Mouse (Mus musculus): Measurements from ENCODE around the gene Eif4e. TPM values are rescaled to one million over a fixed set of nuclear protein-coding genes. Genes with fewer than 3 reads are reported as not detected.

The Eif4e gene
- polyA plus RNA-seq, 1 experiment from 2014 or later = 134 TPM

DNA sequence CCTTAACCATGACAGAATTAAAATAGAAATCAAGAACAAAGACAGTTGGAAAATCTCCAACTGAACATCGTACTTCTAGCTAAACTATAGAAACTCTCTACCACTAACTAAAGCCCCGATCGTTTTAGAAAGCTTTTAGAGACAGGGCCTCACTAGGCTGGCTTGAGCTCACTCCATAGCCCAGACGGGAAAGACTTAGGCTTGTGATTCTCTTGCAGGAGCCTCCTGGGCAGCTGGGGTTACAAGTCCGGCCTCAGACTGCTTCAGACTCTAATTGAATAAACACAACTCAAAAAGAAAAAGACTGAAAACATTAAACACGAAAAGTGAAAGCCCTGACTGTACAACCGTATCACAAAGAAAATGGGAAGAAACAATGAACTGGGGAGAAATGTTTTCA is 60.2 kb downstream of the Eif4e start:
- Histone ChIP-seq H3K4me1 (replicated peaks; ENCODE audit: control insufficient read depth, insufficient read depth, low read length) (no peaks in the 10 kb centered on the region), H3K9ac (ENCODE audit: low read depth, low read length) (no peak overlapping the region), H3K4me3 (ENCODE audit: low read depth, low read length) (no peak overlapping the region), H3K27ac (ENCODE audit: low read depth, low read length) (no peak overlapping the region), H3K27me3 (replicated peaks; ENCODE audit: control insufficient read depth, insufficient read depth, low read length) (no peaks in the 10 kb centered on the region), H3K36me3 (ENCODE audit: control insufficient read depth, insufficient read depth) (no peaks in the 10 kb centered on the region), H3K9me3 (ENCODE audit: control insufficient read depth) (no peaks in the 10 kb centered on the region; the same call in 1 of the 2 replicates), H3K4me2 (replicated peaks; ENCODE audit: low read depth) (no peak overlapping the region)
- no peak for ATAC-seq
- no peak for TF ChIP-seq CTCF (IDR thresholded peaks at IDR 0.05; ENCODE audit: low read depth)
- 57% methylated on average over 7 of the region's 7 CpGs for WGBS

DNA sequence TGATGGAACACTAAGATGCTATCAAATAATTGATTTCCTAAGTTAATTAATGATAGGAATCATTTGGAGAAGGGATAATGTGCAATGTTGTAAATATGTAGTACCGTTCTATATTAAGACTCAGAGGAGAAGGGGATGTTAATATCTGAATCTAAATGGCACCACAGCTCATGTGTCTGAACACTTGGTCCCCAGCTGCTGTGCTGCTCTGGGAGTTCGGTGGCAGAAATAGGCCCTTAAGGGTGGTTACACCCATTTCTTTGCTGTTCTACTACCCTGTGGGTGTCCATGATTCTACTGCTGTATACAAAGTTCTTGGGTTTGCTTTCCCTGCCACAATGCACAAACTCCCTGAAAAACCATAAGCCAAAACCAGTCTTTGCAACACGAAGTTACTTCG is 61.2 kb downstream of the Eif4e start:
- Histone ChIP-seq H3K4me1 (replicated peaks; ENCODE audit: control insufficient read depth, insufficient read depth, low read length) (no peaks in the 10 kb centered on the region), H3K4me3 (ENCODE audit: low read depth, low read length) (no peak overlapping the region), H3K9ac (ENCODE audit: low read depth, low read length) (no peak overlapping the region), H3K4me2 (replicated peaks; ENCODE audit: low read depth) (no peak overlapping the region), H3K27me3 (replicated peaks; ENCODE audit: control insufficient read depth, insufficient read depth, low read length) (no peaks in the 10 kb centered on the region), H3K36me3 (ENCODE audit: control insufficient read depth, insufficient read depth) (no peaks in the 10 kb centered on the region), H3K9me3 (ENCODE audit: control insufficient read depth) (no peaks in the 10 kb centered on the region; the same call in 1 of the 2 replicates), H3K27ac (ENCODE audit: low read depth, low read length) (no peak overlapping the region)
- 82% methylated on average over 4 of the region's 4 CpGs for WGBS
- no peak for TF ChIP-seq CTCF (IDR thresholded peaks at IDR 0.05; ENCODE audit: low read depth)
- no peak for ATAC-seq

DNA sequence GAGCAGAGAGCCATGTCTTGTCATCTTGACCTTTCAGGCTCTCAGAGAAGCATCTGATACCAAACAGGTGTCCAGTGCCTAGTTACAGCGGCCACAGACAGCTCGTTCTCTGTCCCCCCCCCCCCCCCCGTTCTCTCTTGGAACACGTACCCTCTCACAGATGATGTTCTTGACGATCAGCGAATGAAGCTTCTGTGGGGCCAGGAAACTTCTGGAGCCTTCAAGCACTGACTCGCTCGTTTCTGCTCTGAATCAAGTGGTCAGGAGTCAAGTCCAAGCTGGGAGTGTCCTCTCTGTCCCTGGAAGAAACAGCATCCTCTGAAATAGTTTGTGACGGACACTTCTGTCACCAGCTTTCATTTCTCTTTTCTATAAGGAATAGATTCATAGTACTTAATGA is 62.0 kb downstream of the Eif4e start:
- Histone ChIP-seq H3K36me3 (ENCODE audit: control insufficient read depth, insufficient read depth) (no peaks in the 10 kb centered on the region), H3K4me3 (ENCODE audit: low read depth, low read length) (no peak overlapping the region), H3K9ac (ENCODE audit: low read depth, low read length) (no peak overlapping the region), H3K27ac (ENCODE audit: low read depth, low read length) (no peak overlapping the region), H3K4me2 (replicated peaks; ENCODE audit: low read depth) (no peak overlapping the region), H3K4me1 (replicated peaks; ENCODE audit: control insufficient read depth, insufficient read depth, low read length) (no peaks in the 10 kb centered on the region), H3K9me3 (ENCODE audit: control insufficient read depth) (no peaks in the 10 kb centered on the region; the same call in 1 of the 2 replicates), H3K27me3 (replicated peaks; ENCODE audit: control insufficient read depth, insufficient read depth, low read length) (no peaks in the 10 kb centered on the region)
- no peak for TF ChIP-seq CTCF (IDR thresholded peaks at IDR 0.05; ENCODE audit: low read depth)
- ATAC-seq = no peak
- WGBS = 81% methylated on average over 9 of the region's 9 CpGs

DNA sequence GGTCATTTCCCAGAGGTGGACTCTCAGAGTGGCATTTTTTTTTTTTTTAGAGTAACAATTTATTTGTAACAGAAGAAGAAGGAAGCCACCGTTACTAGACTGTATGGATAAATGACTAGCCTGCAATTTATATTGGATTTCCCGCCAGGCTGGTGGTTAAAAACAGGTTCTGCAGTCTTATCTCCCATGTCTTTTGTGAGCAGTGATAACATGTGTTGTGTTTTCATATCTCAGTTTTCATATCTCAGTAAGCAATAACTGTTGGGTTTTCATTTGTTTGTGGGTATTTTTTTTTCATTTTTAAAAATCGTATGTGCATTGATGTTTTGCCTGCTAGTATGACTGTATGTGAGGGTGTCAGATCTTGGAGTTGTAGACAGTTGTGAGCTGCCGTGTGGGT is 65.0 kb downstream of the Eif4e start:
- Histone ChIP-seq H3K4me1 (replicated peaks; ENCODE audit: control insufficient read depth, insufficient read depth, low read length) (no peaks in the 10 kb centered on the region), H3K9ac (ENCODE audit: low read depth, low read length) (no peak overlapping the region), H3K27me3 (replicated peaks; ENCODE audit: control insufficient read depth, insufficient read depth, low read length) (no peaks in the 10 kb centered on the region), H3K4me2 (replicated peaks; ENCODE audit: low read depth) (no peak overlapping the region), H3K9me3 (ENCODE audit: control insufficient read depth) (no peaks in the 10 kb centered on the region), H3K27ac (ENCODE audit: low read depth, low read length) (no peak overlapping the region), H3K36me3 (ENCODE audit: control insufficient read depth, insufficient read depth) (no peaks in the 10 kb centered on the region), H3K4me3 (ENCODE audit: low read depth, low read length) (no peak overlapping the region)
- TF ChIP-seq CTCF (IDR thresholded peaks at IDR 0.05; ENCODE audit: low read depth) = no peak
- ATAC-seq = no peak
- WGBS = 88% methylated on average over 4 of the region's 4 CpGs

GRCm38 (mm10) chr3:138591806-138592365 is 65.9 kb downstream of the Eif4e start:
- Histone ChIP-seq H3K4me1 (replicated peaks; ENCODE audit: control insufficient read depth, insufficient read depth, low read length) (no peaks in the 10 kb centered on the region), H3K27ac (ENCODE audit: low read depth, low read length) (no peak overlapping the region), H3K36me3 (ENCODE audit: control insufficient read depth, insufficient read depth) (no peaks in the 10 kb centered on the region), H3K4me2 (replicated peaks; ENCODE audit: low read depth) (no peak overlapping the region), H3K4me3 (ENCODE audit: low read depth, low read length) (no peak overlapping the region), H3K27me3 (replicated peaks; ENCODE audit: control insufficient read depth, insufficient read depth, low read length) (no peaks in the 10 kb centered on the region), H3K9ac (ENCODE audit: low read depth, low read length) (no peak overlapping the region), H3K9me3 (ENCODE audit: control insufficient read depth) (no peaks in the 10 kb centered on the region)
- no peak for TF ChIP-seq CTCF (IDR thresholded peaks at IDR 0.05; ENCODE audit: low read depth)
- WGBS = 74% methylated on average over 7 of the region's 7 CpGs
- no peak for ATAC-seq

- ATAC-seq = no peak
- H3K27ac ChIP-seq (ENCODE audit: low read depth, low read length) = no peak overlapping the region
- WGBS = 77% methylated on average over 8 of the region's 8 CpGs
- H3K4me1 ChIP-seq (replicated peaks; ENCODE audit: control insufficient read depth, insufficient read depth, low read length) = no peaks in the 10 kb centered on the region
- no peaks in the 10 kb centered on the region for H3K27me3 ChIP-seq (replicated peaks; ENCODE audit: control insufficient read depth, insufficient read depth, low read length)
- H3K4me3 ChIP-seq (ENCODE audit: low read depth, low read length) = no peak overlapping the region
- H3K9ac ChIP-seq (ENCODE audit: low read depth, low read length) = no peak overlapping the region
- H3K36me3 ChIP-seq (ENCODE audit: control insufficient read depth, insufficient read depth) = no peaks in the 10 kb centered on the region
- no peak overlapping the region for H3K4me2 ChIP-seq (replicated peaks; ENCODE audit: low read depth)
- H3K9me3 ChIP-seq (ENCODE audit: control insufficient read depth) = no peaks in the 10 kb centered on the region
- TF ChIP-seq CTCF (IDR thresholded peaks at IDR 0.05; ENCODE audit: low read depth) = no peak
Measured at GRCm38 (mm10) chr3:138593131-138593530, 67.2 kb downstream of the Eif4e start.

DNA sequence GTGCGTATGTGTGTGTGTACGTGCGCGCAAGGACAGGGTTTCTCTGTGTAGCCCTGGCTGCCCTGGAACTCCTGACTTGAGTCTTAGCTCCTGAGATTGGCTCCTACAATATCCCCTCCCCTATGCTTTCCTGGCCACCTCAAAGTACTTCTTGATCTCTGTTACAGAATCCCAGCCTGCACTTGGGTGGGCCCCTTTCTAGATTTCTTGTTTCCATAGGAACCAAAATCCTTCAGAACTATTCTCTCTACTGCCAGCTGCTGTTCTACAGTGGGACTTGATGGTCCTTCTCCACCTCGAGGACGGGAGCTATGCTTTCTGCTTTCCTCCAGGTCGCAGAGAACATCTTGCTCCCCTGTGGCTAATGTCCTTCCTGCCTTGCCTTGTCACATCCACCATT is 67.9 kb downstream of the Eif4e start:
- Histone ChIP-seq H3K9me3 (ENCODE audit: control insufficient read depth) (no peaks in the 10 kb centered on the region), H3K4me1 (replicated peaks; ENCODE audit: control insufficient read depth, insufficient read depth, low read length) (no peaks in the 10 kb centered on the region), H3K36me3 (ENCODE audit: control insufficient read depth, insufficient read depth) (no peaks in the 10 kb centered on the region), H3K27me3 (replicated peaks; ENCODE audit: control insufficient read depth, insufficient read depth, low read length) (no peaks in the 10 kb centered on the region), H3K4me2 (replicated peaks; ENCODE audit: low read depth) (no peak overlapping the region), H3K27ac (ENCODE audit: low read depth, low read length) (no peak overlapping the region), H3K9ac (ENCODE audit: low read depth, low read length) (no peak overlapping the region), H3K4me3 (ENCODE audit: low read depth, low read length) (no peak overlapping the region)
- ATAC-seq = no peak
- no peak for TF ChIP-seq CTCF (IDR thresholded peaks at IDR 0.05; ENCODE audit: low read depth)
- 87% methylated on average over 7 of the region's 7 CpGs for whole genome bisulfite sequencing

Measured in intestine, postnatal 0 days (tissue).